Mouse (Mus musculus) liver (tissue): ENCODE data around the gene Olfr1386.
"Not testable (repeated sequence)": the region's sequence is repeated elsewhere in the genome, so short reads cannot be mapped to it uniquely, and the experiment has no call there.

Source experiments
- DNase-seq: peaks from one replicate; pipeline ENCODE4 v3.0.0-alpha.2; 2020; ENCODE audit warnings: mixed read lengths

The Olfr1386 gene

DNA sequence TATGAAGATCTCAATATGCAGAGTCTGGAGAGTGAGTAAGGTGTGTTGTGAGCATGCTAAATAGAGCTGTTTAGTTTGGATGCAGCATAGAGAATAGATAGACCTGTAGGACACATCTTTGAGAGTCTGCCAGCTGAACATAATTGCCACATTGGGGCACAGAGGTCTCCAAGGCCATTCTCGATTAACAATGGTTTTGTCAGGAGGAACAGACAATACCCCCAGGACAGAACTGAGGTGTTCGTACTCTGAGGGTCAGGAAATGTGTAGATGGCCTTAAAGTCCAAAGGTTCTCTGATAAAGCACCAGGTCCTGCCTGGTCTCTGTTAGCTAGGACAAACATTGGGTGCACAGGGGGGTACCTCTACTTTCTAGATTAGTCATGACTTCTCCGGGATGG lies at the start of gene Olfr1386:
TSS of gene Olfr1386 (plus strand) at position 301 of the 400 bp plus-strand sequence.
- not testable (repeated sequence) for DNase-seq

DNA sequence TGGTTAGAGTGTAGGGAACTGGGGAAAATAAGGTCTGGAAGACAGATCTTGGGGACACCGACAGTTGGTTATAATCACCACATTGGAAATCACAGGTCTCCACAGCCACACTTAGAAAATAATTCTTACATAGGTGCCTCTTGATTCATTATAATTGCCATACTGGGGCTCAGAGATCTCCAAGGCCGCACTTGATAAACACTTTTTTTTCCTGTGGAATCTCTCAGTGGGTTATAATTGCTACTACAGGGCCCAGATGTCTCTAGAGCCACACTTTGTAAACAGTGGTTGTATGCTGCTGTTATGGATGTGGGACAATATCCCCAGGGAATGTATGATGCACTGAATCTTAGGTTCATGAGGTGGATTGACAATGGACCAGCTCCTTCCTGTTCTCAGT lies 42.1 kb upstream of the Olfr1386 start, which contains the start of gene Olfr1389:
TSS of gene Olfr1389 (plus strand) at position 301 of the 400 bp plus-strand sequence.
- DNase-seq, result no peak

DNA sequence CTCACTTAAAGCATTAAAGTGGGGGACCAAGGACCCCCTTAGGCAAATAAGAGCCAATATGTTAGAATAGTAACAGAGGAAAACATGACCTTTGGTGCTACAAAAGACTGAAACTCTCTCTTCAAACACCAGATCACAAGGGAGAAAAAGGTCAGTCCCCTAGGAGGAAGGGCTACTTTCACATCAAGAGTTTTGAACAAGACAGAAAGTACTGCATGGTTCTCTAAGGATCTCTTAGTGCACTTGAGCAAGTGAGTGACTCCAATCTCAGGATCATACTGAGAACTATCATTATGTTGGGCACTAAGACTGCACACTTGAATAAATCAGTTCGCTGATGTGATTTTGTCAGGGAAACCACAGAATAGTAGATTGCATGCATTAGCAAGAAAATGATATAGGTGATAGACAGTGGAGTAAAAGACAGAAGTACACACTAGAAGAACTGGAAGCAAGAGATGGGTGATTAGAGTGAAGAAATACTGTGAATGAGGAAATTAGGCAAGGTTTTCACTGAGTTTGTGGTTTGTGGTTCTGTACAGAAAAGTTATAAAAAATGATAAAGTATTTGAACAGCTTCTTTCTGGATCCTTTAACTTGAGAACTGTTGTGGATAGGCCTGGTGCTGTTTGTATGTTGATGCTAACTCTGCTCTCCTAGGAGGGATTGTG lies 39.5 kb upstream of the Olfr1386 start:
- DNase-seq, result no peak

DNA sequence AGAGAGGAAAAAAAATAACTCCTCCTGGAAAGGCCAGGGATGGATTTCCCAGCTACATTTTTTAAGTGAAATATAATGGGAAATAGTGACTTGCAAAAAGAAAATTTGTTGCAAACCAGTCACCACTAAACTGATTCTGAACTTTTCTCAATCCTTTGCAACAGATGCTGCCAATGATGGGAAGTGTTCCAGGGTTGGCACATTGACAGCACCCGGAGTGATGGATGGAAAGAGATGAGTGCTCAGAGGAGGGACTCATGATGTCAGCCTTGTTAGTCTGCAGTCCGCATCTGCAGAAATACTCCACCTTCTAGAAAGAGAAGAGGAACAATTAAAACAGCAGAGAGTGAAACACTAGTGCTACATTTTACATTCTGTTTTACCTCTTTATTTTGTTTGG lies 35.2 kb upstream of the Olfr1386 start:
- no peak for DNase-seq

DNA sequence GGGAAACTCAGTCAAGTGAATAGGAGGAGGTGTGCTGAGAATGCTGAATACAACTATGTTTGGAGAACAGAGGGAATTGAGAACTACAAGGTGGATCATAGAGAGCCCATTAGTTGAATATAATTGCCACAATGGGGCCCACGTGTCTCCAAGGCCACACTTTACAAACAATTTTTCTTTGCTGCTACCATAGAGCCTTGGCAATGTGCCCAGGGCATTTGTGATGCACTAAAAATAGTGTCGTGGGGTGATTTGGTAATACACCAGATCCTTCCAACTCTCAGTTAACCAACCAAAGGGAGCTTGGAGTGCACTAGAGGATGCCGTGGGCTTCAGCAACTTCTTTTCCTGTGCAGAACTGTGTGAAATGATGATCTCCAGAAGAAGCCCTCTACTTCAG lies 28.4 kb upstream of the Olfr1386 start, which contains the start of gene Olfr1388:
TSS of gene Olfr1388 (plus strand) at position 214 of the 400 bp plus-strand sequence.
- no peak for DNase-seq

DNA sequence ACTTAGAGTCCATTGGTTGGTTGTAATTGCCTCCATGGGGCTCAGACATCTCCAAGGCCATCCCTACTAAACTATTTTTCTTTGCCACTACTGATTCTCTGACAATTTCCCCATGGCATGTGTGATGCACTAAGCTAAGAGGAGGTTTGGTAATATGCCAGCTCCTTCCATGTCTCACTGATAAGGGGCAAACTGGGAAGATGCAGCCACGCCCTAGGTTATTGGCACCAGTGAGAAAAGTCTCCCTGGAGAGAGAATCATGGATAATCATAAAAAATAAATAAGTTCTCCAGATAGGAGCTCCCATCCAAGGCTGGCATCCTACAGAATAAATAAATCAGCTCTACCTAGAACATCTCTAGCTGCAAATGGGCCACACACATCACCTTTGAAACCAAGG lies 9.8 kb upstream of the Olfr1386 start, which contains the start of gene Olfr1387:
TSS of gene Olfr1387 (plus strand) at position 301 of the 400 bp plus-strand sequence.
- no peak for DNase-seq

DNA sequence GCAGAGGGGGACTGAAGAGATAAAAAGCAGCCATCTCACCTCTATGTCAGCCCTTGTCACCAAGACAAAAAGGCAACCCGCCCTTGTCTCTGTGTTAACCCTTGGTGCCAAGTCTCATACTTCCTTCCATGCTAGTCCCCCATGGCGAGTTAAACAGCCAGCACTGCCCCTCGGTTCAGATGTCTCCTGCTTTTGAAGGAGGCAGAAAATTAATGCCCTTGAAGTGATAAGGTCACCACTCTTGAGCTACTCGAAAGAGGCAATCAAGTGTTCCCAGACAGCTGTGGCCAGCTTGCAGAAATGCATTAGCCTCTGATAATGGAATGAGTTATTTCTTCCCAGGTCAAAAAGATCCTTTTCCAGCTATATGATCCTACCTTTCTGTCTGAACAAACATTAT lies 21.1 kb downstream of the Olfr1386 start:
- no peak for DNase-seq

DNA sequence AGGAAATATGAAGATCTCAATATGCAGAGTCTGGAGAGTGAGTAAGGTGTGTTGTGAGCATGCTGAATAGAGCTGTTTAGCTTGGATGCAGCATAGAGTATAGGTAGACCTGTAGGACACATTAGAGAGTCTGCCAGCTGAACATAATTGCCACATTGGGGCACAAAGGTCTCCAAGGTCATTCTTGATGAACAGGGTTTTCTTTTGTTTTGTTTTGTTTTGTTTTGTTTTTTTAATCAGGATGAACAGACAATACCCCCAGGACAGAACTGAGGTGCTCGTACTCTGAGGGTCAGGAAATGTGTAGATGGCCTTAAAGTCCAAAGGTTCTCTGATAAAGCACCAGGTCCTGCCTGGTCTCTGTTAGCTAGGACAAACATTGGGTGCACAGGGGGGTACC lies 23.9 kb downstream of the Olfr1386 start, which contains the start of gene Olfr1385:
TSS of gene Olfr1385 (plus strand) at position 301 of the 400 bp plus-strand sequence.
- DNase-seq, result not testable (repeated sequence)

DNA sequence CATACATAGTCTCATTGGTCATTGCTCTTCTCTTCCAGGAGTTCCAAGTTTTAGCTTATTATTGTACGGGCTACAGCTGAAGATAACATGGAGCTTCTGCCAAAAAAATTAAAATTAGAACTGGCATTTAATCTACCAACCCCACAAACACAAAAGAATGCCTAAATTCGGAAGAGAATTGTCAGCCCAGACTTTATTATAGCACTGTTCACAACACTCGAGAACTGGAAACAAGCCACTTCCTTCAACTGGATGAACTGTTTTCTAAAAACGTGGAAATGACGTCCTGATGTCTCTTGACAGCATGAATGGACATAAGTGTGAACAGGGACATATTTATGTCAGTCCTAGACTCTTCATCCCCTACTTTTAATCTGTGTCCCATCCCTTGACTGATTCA lies 53.2 kb downstream of the Olfr1386 start:
- no peak for DNase-seq

DNA sequence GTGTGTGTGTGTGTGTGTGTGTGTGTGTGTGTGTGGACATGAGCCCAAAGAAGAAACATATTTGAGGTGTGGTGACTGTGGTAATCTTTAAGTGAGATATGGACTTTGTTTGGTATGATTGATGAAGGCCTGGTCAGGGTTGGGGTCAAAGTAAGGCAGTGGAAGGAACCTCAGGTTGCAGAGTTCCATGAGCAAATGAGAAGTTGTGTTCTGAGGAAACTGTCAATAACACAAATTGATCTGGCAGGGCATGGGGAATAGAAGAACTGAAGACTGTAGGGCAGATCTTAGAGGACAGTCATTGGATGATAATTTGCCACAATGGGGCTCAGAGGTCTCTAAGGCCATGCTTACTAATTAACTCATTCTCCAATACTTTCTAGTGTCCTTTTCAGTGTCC lies 54.5 kb downstream of the Olfr1386 start, which contains the start of gene Olfr1383:
TSS of gene Olfr1383 (plus strand) at position 301 of the 400 bp plus-strand sequence.
- DNase-seq, result no peak
